Mouse (Mus musculus) thymus, adult 2 months (tissue): ENCODE measurements around the gene Sorbs2.

Source experiments
- CTCF ChIP-seq: fragments of 200-500 bp; IDR thresholded peaks from 2 replicates; pipeline ENCODE4 v1.5.1; 2012; ENCODE audit warnings: mild to moderate bottlenecking, control low read depth, low read length, moderate library complexity, borderline replicate concordance; ENCODE audit not compliant: control insufficient read depth, poor library complexity, insufficient read depth; ENCODE audit errors: extremely low read depth
- POLR2A ChIP-seq: fragments of 200-500 bp; IDR thresholded peaks from 2 replicates; pipeline ENCODE4 v1.6.1; 2012; ENCODE audit warnings: mild to moderate bottlenecking, low read length, control low read depth, moderate library complexity; ENCODE audit not compliant: control insufficient read depth, poor library complexity, insufficient read depth; ENCODE audit errors: extremely low read depth

- TF ChIP-seq POLR2A (no peak), CTCF (no peak)
These were observed 100.8 kb downstream of the Sorbs2 start for GRCm38 (mm10) chr8:45608413-45608812.
